Mouse (Mus musculus) liver, embryonic 14.5 days (tissue): ENCODE data around the gene Rnf208. TPM values are rescaled to one million over a fixed set of nuclear protein-coding genes. Genes with fewer than 3 reads are reported as not detected.

Source experiments
- ATAC-seq: fragments of 200-750 bp; cut with Nextera tagmentation; 2 replicates; pipeline ENCODE4 v1.8.0; 2017; ENCODE audit warnings: moderate number of reproducible peaks, mild to moderate bottlenecking, moderate library complexity; ENCODE audit not compliant: insufficient read depth
- DNase-seq, 3 experiments: peaks; one replicate each; pipeline ENCODE4 v3.0.0-alpha.2; 2012 to 2013; ENCODE audit warnings: low read depth in 3 of 3, low spot score in 3 of 3
- H3K27ac ChIP-seq: fragments of 300-500 bp; sonication (generic); 2 replicates; pipeline ENCODE4 v1.5.1; 2014; ENCODE audit warnings: moderate library complexity, mild to moderate bottlenecking, control low read depth, inconsistent platforms
- H3K27me3 ChIP-seq: fragments of 300-500 bp; sonication (generic); 2 replicates; pipeline ENCODE4 v1.6.1; 2014; ENCODE audit warnings: mild to moderate bottlenecking, low read length, moderate library complexity; ENCODE audit not compliant: control insufficient read depth, insufficient read depth
- H3K36me3 ChIP-seq: fragments of 300-500 bp; sonication (generic); replicated peaks from 2 replicates; pipeline ENCODE4 v1.6.1; 2014; ENCODE audit warnings: low read depth; ENCODE audit not compliant: control insufficient read depth, insufficient read depth
- H3K4me1 ChIP-seq, 2 experiments: fragments of 200-500 bp in 1 of 2; fragments of 300-500 bp in 1 of 2; sonication (generic) in 1 of 2; replicated peaks; 2 replicates each; pipeline ENCODE4 v1.6.1; 2012 to 2014; ENCODE audit warnings: antibody characterized with exemption in 1 of 2, inconsistent platforms in 1 of 2, low read length in 1 of 2; ENCODE audit not compliant: control insufficient read depth in 2 of 2, insufficient read depth in 2 of 2
- H3K4me2 ChIP-seq: fragments of 300-500 bp; sonication (generic); 2 replicates; pipeline ENCODE4 v1.6.1; 2014; ENCODE audit warnings: low read depth, mild to moderate bottlenecking, control low read depth, moderate library complexity
- H3K4me3 ChIP-seq, 2 experiments: fragments of 200-500 bp in 1 of 2; fragments of 300-500 bp in 1 of 2; sonication (generic) in 1 of 2; 2 replicates each; pipeline ENCODE4 v1.5.1; 2012 to 2014; ENCODE audit warnings: low read depth in 2 of 2, low read length in 2 of 2, mild to moderate bottlenecking in 2 of 2, control low read depth in 1 of 2, inconsistent platforms in 1 of 2, moderate library complexity in 1 of 2; ENCODE audit not compliant: insufficient read depth in 1 of 2
- H3K9ac ChIP-seq: fragments of 300-500 bp; sonication (generic); replicated peaks from 2 replicates; pipeline ENCODE4 v1.6.1; 2014; ENCODE audit warnings: mild to moderate bottlenecking, control low read depth, moderate library complexity
- H3K9me3 ChIP-seq: fragments of 300-500 bp; sonication (generic); 2 replicates; pipeline ENCODE4 v1.6.1; 2016; ENCODE audit warnings: low read length, mixed read lengths; ENCODE audit not compliant: control insufficient read depth
- CTCF ChIP-seq: IDR thresholded peaks from 2 replicates; pipeline ENCODE4 v1.5.1; 2016; ENCODE audit warnings: antibody characterized with exemption, low read depth, control low read depth
- EP300 ChIP-seq: IDR thresholded peaks from 2 replicates; pipeline ENCODE4 v1.6.1; 2016; ENCODE audit warnings: antibody characterized with exemption, low read depth
- WGBS: fragments of 180-500 bp; shearing (Covaris S2); extraction: QIAGEN DNeasy Blood & Tissue Kit; methylation state at CpG from one replicate; pipeline ENCODE4 v1.1.7; 2014; ENCODE audit not compliant: insufficient replicate concordance; 5-methylcytosine and 5-hydroxymethylcytosine counted together
- polyA plus RNA-seq, 2 experiments: library from polyadenylated mRNA; depleted of rRNA in 1 of 2; stranded (reverse) in 1 of 2; unstranded in 1 of 2; fragments of >200 nt; fragmentation: Nextera tagmentation in 1 of 2; extraction: Ambion mirVana in 1 of 2; gene quantifications; 2 replicates each; pipeline versions ENCODE4 v1.2.1 to v1.2.3; 2012 to 2014

Rnf208 gene
- polyA plus RNA-seq (2012; rRNA removed) (0.93 and 1.3 TPM in 2 replicates), polyA plus RNA-seq (2014; fragmentation: Nextera tagmentation; extraction: Ambion mirVana) (0.09 and 0.16 TPM in 2 replicates)

GRCm38 (mm10) chr2:25242101-25242506 lies at the start of gene Rnf208, which contains the start of gene Cysrt1:
Gene Rnf208, plus strand, starts transcription at chr2:25242255.
Gene Cysrt1, minus strand, starts transcription at chr2:25242452.
- H3K4me1 ChIP-seq, result peaks cover 4 to 12% of the 10 kb centered on the region in 2 experiments
- TF ChIP-seq CTCF (no peak), EP300 (no peak)
- peaks cover 22% of the 10 kb centered on the region for H3K27me3 ChIP-seq
- ATAC-seq (no peak), DNase-seq (no peak)
- H3K36me3 ChIP-seq, result no peaks in the 10 kb centered on the region
- H3K4me2 ChIP-seq, result peak within 1 kb of the TSS; percentile 75
- WGBS, result under 1% methylated on average over 59 of the region's 59 CpGs
- no peak within 1 kb of the TSS for H3K27ac ChIP-seq
- H3K9me3 ChIP-seq, result no peaks in the 10 kb centered on the region
- peak within 1 kb of the TSS; percentile 49 to 57 for H3K4me3 ChIP-seq
- no peak within 1 kb of the TSS; the same call in 1 of the 2 replicates for H3K9ac ChIP-seq

GRCm38 (mm10) chr2:25193330-25193770 lies 48.7 kb upstream of the Rnf208 start:
- Histone ChIP-seq H3K9ac (no peak overlapping the region), H3K4me2 (peak overlapping the region; percentile 63; the same call in 1 of the 2 replicates), H3K36me3 (peaks cover 3% of the 10 kb centered on the region; the same call in 1 of the 2 replicates), H3K4me1 (peaks cover 8 to 14% of the 10 kb centered on the region in 2 experiments), H3K27ac (no peak overlapping the region), H3K9me3 (no peaks in the 10 kb centered on the region), H3K4me3 (no peak overlapping the region), H3K27me3 (no peaks in the 10 kb centered on the region)
- ATAC-seq (peak; percentile 7; the same call in 1 of the 2 replicates), DNase-seq (peak; percentile 63 to 74 (median 66))
- TF ChIP-seq CTCF (peak; percentile 98), EP300 (no peak)
- WGBS, result under 1% methylated on average over 6 of the region's 6 CpGs

- Histone ChIP-seq H3K9ac (no peak overlapping the region), H3K4me3 (no peak overlapping the region), H3K36me3 (peaks cover 3% of the 10 kb centered on the region; the same call in 1 of the 2 replicates), H3K9me3 (no peaks in the 10 kb centered on the region), H3K4me2 (peak overlapping the region; percentile 63), H3K4me1 (peaks cover 8 to 14% of the 10 kb centered on the region in 2 experiments), H3K27me3 (no peaks in the 10 kb centered on the region), H3K27ac (no peak overlapping the region)
- WGBS, result 27% methylated on average over 5 of the region's 5 CpGs
- DNase-seq (no peak), ATAC-seq (no peak)
- TF ChIP-seq CTCF, result no peak
- TF ChIP-seq EP300, result no peak
Observed at GRCm38 (mm10) chr2:25194006-25194405, 48.0 kb upstream of the Rnf208 start.

GRCm38 (mm10) chr2:25194486-25195171 lies 47.4 kb upstream of the Rnf208 start:
- peaks cover 4% of the 10 kb centered on the region for H3K36me3 ChIP-seq
- H3K4me1 ChIP-seq, result peaks cover 8 to 14% of the 10 kb centered on the region in 2 experiments
- H3K4me3 ChIP-seq, result peak overlapping the region; percentile 48 to 52
- H3K27ac ChIP-seq, result no peak overlapping the region
- TF ChIP-seq CTCF, result no peak
- no peak for TF ChIP-seq EP300
- H3K9ac ChIP-seq, result peak overlapping the region; percentile 34; the same call in 1 of the 2 replicates
- WGBS, result 35% methylated on average over 17 of the region's 17 CpGs
- ATAC-seq (no peak), DNase-seq (no peak)
- H3K27me3 ChIP-seq, result no peaks in the 10 kb centered on the region
- H3K4me2 ChIP-seq, result peak overlapping the region; percentile 63
- no peaks in the 10 kb centered on the region for H3K9me3 ChIP-seq
